Mouse (Mus musculus): ENCODE measurements around the gene Srgap2. TPM values are rescaled to one million over a fixed set of nuclear protein-coding genes. Genes with fewer than 3 reads are reported as not detected.
A peak's percentile ranks its signal among the peaks of the same experiment; 100 is the strongest.

The Srgap2 gene
- total and polyA plus RNA-seq, 2 experiments, result 6.6 to 7.4 TPM

DNA sequence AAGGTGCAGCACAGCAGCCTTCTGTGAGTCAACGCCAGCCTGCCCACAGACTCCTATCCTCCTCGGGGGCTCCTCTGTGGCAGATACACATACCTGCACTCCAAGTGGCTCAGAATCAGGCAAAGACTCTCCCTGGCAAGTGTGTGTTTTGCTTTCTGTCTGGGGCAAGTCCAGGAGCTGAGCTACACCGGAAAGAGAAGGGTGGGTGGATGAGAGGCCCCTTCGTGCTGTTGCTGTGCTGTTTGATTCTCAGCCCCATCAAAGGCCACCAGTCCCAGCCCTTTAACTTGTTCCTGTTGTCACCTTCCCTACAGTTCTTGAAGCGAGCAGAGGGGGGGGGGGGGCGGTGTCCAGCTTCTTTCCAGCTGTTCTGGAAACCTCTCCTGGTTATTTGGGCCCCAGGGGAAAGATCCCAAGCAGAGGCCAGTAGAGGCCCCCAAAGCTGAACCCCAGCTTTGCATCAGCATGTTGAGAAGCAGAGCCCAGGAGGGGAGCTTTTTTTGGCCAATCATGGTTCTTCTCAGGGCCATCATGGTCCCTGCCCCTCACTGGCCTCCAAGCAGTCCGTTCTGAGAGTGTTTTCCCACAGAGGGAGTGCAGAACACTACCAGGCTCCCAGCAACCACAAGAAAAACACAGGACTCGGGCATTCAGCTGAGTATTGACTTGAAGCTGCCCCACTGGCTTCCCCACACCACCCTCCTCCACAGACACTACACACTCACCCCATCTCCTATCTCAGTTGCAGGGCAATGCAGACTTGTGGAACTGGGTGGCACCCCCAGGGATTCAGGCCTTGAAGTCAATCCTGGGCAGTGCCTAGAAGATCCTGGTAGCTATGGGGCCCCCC, 248.3 kb downstream of the Srgap2 start:
- peak overlapping the region; percentile 12; the same call in 1 of the 2 replicates for H3K27ac ChIP-seq (replicated peaks; ENCODE audit: insufficient read depth, low read depth, low read length)
- H3K36me3 ChIP-seq (ENCODE audit: control insufficient read depth, insufficient read depth, low read length), result no peaks in the 10 kb centered on the region
- H3K4me1 ChIP-seq (ENCODE audit: control insufficient read depth, insufficient read depth, low read length), result peaks cover 33% of the 10 kb centered on the region
- H3K4me3 ChIP-seq (ENCODE audit: insufficient read depth, low read depth, low read length), result peak overlapping the region; percentile 14; the same call in 1 of the 2 replicates
- H3K9ac ChIP-seq (ENCODE audit: low read depth, low read length), result peak overlapping the region; percentile 23
- WGBS, result 61% methylated on average over 8 of the region's 8 CpGs
- DNase-seq (ENCODE audit: extremely low read depth, low read depth, low spot score), result no peak
- peaks cover 11% of the 10 kb centered on the region; the same call in 1 of the 2 replicates for H3K79me2 ChIP-seq (ENCODE audit: control insufficient read depth, insufficient read depth, low read length)
- no peak for TF ChIP-seq POLR2A (IDR thresholded peaks at IDR 0.05; ENCODE audit: extremely low read depth, insufficient read depth, low read length)
- TF ChIP-seq CTCF (IDR thresholded peaks at IDR 0.05; ENCODE audit: low read depth, low read length), result no peak
- no peaks in the 10 kb centered on the region for H3K27me3 ChIP-seq (ENCODE audit: control insufficient read depth, insufficient read depth, low read length)

DNA sequence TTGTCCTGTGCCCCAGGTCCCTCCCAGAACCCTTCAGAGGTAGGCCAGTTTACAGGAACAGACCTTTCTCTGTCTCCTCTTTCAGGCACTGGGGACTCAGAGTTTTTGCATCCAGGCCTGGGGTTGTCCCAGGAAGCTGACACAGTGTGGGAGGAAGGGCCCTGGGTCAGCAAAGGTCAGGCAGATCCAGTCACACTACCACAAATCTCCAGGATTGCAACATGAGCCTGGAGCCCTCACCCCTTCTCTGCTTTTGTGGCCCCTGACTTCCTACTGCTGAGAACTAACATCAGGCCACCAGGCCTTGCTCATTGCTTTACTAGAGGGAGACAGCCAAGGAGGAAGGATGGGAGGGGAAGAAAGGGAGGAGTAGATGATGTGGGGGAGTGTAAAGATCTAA, 250.3 kb downstream of the Srgap2 start:
- H3K9ac ChIP-seq (ENCODE audit: low read depth, low read length), result peak overlapping the region; percentile 80

GRCm38 (mm10) chr1:131275577-131275976, 251.6 kb downstream of the Srgap2 start:
- no peaks in the 10 kb centered on the region for H3K36me3 ChIP-seq (ENCODE audit: control insufficient read depth, insufficient read depth, low read length)
- peaks cover 21% of the 10 kb centered on the region for H3K4me1 ChIP-seq (ENCODE audit: control insufficient read depth, insufficient read depth, low read length)
- WGBS, result 26% methylated on average over 14 of the region's 14 CpGs
- H3K27ac ChIP-seq (replicated peaks; ENCODE audit: insufficient read depth, low read depth, low read length), result peak overlapping the region; percentile 86
- TF ChIP-seq POLR2A (IDR thresholded peaks at IDR 0.05; ENCODE audit: extremely low read depth, insufficient read depth, low read length) (0 out of 2 replicates have a peak, but pooled peaks have one; percentile 12), CTCF (IDR thresholded peaks at IDR 0.05; ENCODE audit: low read depth, low read length) (no peak)
- H3K9ac ChIP-seq (ENCODE audit: low read depth, low read length), result peak overlapping the region; percentile 80
- no peak for DNase-seq (ENCODE audit: extremely low read depth, low read depth, low spot score)
- peaks cover 11% of the 10 kb centered on the region; the same call in 1 of the 2 replicates for H3K79me2 ChIP-seq (ENCODE audit: control insufficient read depth, insufficient read depth, low read length)
- H3K4me3 ChIP-seq (ENCODE audit: insufficient read depth, low read depth, low read length), result peak overlapping the region; percentile 61
- no peaks in the 10 kb centered on the region for H3K27me3 ChIP-seq (ENCODE audit: control insufficient read depth, insufficient read depth, low read length)

More for the DNA sequence above, 250.3 kb downstream of the Srgap2 start:
- Histone ChIP-seq H3K4me3 (ENCODE audit: insufficient read depth, low read depth, low read length) (peak overlapping the region; percentile 61), H3K27ac (replicated peaks; ENCODE audit: insufficient read depth, low read depth, low read length) (peak overlapping the region; percentile 86), H3K79me2 (ENCODE audit: control insufficient read depth, insufficient read depth, low read length) (peaks cover 11% of the 10 kb centered on the region; the same call in 1 of the 2 replicates), H3K4me1 (ENCODE audit: control insufficient read depth, insufficient read depth, low read length) (peaks cover 29% of the 10 kb centered on the region), H3K27me3 (ENCODE audit: control insufficient read depth, insufficient read depth, low read length) (no peaks in the 10 kb centered on the region), H3K36me3 (ENCODE audit: control insufficient read depth, insufficient read depth, low read length) (no peaks in the 10 kb centered on the region)
- TF ChIP-seq POLR2A (IDR thresholded peaks at IDR 0.05; ENCODE audit: extremely low read depth, insufficient read depth, low read length) (no peak), CTCF (IDR thresholded peaks at IDR 0.05; ENCODE audit: low read depth, low read length) (no peak)
- DNase-seq (ENCODE audit: extremely low read depth, low read depth, low spot score), result peak; percentile 70

- WGBS, result 13% methylated on average over 22 of the region's 22 CpGs
- H3K27me3 ChIP-seq (ENCODE audit: control insufficient read depth, insufficient read depth, low read length), result no peaks in the 10 kb centered on the region
- peak; percentile 94 for DNase-seq (ENCODE audit: extremely low read depth, low read depth, low spot score)
- H3K27ac ChIP-seq (replicated peaks; ENCODE audit: insufficient read depth, low read depth, low read length), result peak overlapping the region; percentile 87
- H3K9ac ChIP-seq (ENCODE audit: low read depth, low read length), result peak overlapping the region; percentile 76
- peaks cover 18% of the 10 kb centered on the region for H3K4me1 ChIP-seq (ENCODE audit: control insufficient read depth, insufficient read depth, low read length)
- TF ChIP-seq POLR2A (IDR thresholded peaks at IDR 0.05; ENCODE audit: extremely low read depth, insufficient read depth, low read length) (peak; percentile 61; the same call in 1 of the 2 replicates), CTCF (IDR thresholded peaks at IDR 0.05; ENCODE audit: low read depth, low read length) (no peak)
- H3K79me2 ChIP-seq (ENCODE audit: control insufficient read depth, insufficient read depth, low read length), result peaks cover 11% of the 10 kb centered on the region; the same call in 1 of the 2 replicates
- no peaks in the 10 kb centered on the region for H3K36me3 ChIP-seq (ENCODE audit: control insufficient read depth, insufficient read depth, low read length)
- peak overlapping the region; percentile 59 for H3K4me3 ChIP-seq (ENCODE audit: insufficient read depth, low read depth, low read length)
Measured at GRCm38 (mm10) chr1:131274725-131275539, 252.2 kb downstream of the Srgap2 start.

DNA sequence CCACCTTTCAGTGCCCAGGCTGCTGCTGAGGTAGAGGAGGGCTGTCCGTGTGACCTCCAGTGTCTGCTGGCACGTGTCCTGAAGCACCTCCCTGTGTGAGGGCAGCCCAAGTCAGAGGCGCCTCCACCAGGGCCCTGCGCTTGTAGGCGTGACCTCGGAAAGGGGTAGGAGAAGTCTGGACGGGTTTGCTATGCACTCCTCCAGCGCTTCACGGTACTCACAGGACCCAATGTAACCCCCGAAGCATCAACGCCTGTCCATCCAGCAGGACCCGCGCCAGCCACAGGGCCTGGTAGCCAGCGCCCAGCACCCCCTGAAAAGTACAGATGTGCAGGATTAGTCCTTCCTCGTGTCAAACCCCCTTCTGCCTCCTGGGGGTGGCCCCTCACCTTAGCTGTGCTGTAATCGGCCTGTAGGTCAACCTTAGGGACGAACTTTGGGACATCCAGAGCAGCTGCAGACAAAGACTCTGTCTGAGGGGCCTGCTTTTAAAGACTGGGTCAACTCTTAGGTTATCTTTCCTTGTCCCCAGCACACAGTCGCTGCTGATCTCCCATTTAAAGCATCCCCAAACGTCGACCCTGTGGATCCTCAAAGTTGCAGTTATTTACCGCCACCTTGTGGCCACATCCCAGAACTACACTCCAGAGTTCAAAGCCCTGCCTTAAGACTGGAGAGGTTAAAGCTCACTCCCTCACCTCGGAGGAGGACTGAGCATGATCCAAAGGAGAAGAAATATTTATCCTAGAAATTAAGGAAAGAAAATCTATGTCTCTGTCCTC, 257.2 kb downstream of the Srgap2 start:
- Histone ChIP-seq H3K27ac (replicated peaks; ENCODE audit: insufficient read depth, low read depth, low read length) (no peak overlapping the region), H3K36me3 (ENCODE audit: control insufficient read depth, insufficient read depth, low read length) (peaks cover 7% of the 10 kb centered on the region), H3K79me2 (ENCODE audit: control insufficient read depth, insufficient read depth, low read length) (no peaks in the 10 kb centered on the region), H3K27me3 (ENCODE audit: control insufficient read depth, insufficient read depth, low read length) (no peaks in the 10 kb centered on the region), H3K4me1 (ENCODE audit: control insufficient read depth, insufficient read depth, low read length) (no peaks in the 10 kb centered on the region), H3K4me3 (ENCODE audit: insufficient read depth, low read depth, low read length) (no peak overlapping the region), H3K9ac (ENCODE audit: low read depth, low read length) (no peak overlapping the region)
- no peak for TF ChIP-seq POLR2A (IDR thresholded peaks at IDR 0.05; ENCODE audit: extremely low read depth, insufficient read depth, low read length)
- peak; percentile 60; the same call in 1 of the 2 replicates for TF ChIP-seq CTCF (IDR thresholded peaks at IDR 0.05; ENCODE audit: low read depth, low read length)
- 57% methylated on average over 22 of the region's 22 CpGs for WGBS
- DNase-seq (ENCODE audit: extremely low read depth, low read depth, low spot score), result peak; percentile 62
